Mouse (Mus musculus) thymus, adult 2 months (tissue): Measurements from ENCODE around the gene Pigt. TPM values are rescaled to one million over a fixed set of nuclear protein-coding genes. Genes with fewer than 3 reads are reported as not detected.

ENCODE experiments used
- DNase-seq: peaks from one replicate; pipeline ENCODE4 v3.0.0; 2021
- H3K27ac ChIP-seq: fragments of 200-500 bp; 2 replicates; pipeline ENCODE4 v1.5.1; 2012; ENCODE audit warnings: low read length, control low read depth; ENCODE audit not compliant: control insufficient read depth, insufficient read depth
- H3K27me3 ChIP-seq: fragments of 200-500 bp; 2 replicates; pipeline ENCODE4 v1.6.1; 2012; ENCODE audit warnings: mild to moderate bottlenecking, low read length, moderate library complexity, mixed read lengths; ENCODE audit not compliant: control insufficient read depth, insufficient read depth
- H3K36me3 ChIP-seq: fragments of 200-500 bp; 2 replicates; pipeline ENCODE4 v1.6.1; 2012; ENCODE audit warnings: mild to moderate bottlenecking, low read length, moderate library complexity; ENCODE audit not compliant: control insufficient read depth, insufficient read depth
- H3K4me1 ChIP-seq: fragments of 200-500 bp; replicated peaks from 2 replicates; pipeline ENCODE4 v1.6.1; 2012; ENCODE audit warnings: low read length; ENCODE audit not compliant: control insufficient read depth, insufficient read depth
- H3K4me3 ChIP-seq: fragments of 200-500 bp; 2 replicates; pipeline ENCODE4 v1.5.1; 2012; ENCODE audit warnings: mild to moderate bottlenecking, low read length, control low read depth, moderate library complexity; ENCODE audit not compliant: control insufficient read depth, insufficient read depth
- CTCF ChIP-seq: fragments of 200-500 bp; IDR thresholded peaks from 2 replicates; pipeline ENCODE4 v1.5.1; 2012; ENCODE audit warnings: mild to moderate bottlenecking, control low read depth, low read length, moderate library complexity, borderline replicate concordance; ENCODE audit not compliant: control insufficient read depth, poor library complexity, insufficient read depth; ENCODE audit errors: extremely low read depth
- POLR2A ChIP-seq: fragments of 200-500 bp; IDR thresholded peaks from 2 replicates; pipeline ENCODE4 v1.6.1; 2012; ENCODE audit warnings: mild to moderate bottlenecking, low read length, control low read depth, moderate library complexity; ENCODE audit not compliant: control insufficient read depth, poor library complexity, insufficient read depth; ENCODE audit errors: extremely low read depth
- WGBS: fragments of 180-500 bp; shearing (Covaris S2); methylation state at CpG from one replicate; pipeline ENCODE4 v1.1.7; 2018; 5-methylcytosine and 5-hydroxymethylcytosine counted together
- polyA plus RNA-seq: library from polyadenylated mRNA; depleted of rRNA; stranded (reverse); fragments of >200 nt; gene quantifications from 2 replicates; pipeline ENCODE4 v1.2.3, GENCODE M21; 2012

Gene Pigt
- polyA plus RNA-seq, 1 experiment = 146 TPM

DNA sequence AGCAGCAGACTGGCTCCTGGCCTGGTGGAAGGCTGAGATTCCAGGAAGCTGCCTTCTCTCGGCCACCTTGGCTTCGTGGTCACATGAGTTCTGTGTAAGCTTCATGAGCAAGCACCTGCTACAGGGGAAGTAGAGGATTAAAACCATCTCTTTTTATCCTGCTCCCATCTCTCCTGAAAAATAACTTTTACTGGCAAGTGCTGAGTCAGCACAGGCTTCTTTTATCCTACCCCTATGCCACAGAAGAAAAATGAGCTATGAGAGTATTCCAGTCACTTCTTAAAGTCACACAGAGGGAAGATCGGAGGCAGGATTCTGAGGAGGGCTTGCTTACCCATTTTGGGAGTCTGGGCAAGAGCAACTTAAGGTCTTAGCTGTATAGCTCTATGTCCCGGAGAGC is 39.7 kb downstream of the Pigt start:
- H3K27ac ChIP-seq = no peak overlapping the region
- H3K36me3 ChIP-seq = no peaks in the 10 kb centered on the region
- H3K4me3 ChIP-seq = no peak overlapping the region
- WGBS = 54% methylated on average over 4 of the region's 4 CpGs
- DNase-seq = no peak
- H3K27me3 ChIP-seq = no peaks in the 10 kb centered on the region
- H3K4me1 ChIP-seq = peaks cover 10% of the 10 kb centered on the region
- TF ChIP-seq POLR2A (no peak), CTCF (no peak)

DNA sequence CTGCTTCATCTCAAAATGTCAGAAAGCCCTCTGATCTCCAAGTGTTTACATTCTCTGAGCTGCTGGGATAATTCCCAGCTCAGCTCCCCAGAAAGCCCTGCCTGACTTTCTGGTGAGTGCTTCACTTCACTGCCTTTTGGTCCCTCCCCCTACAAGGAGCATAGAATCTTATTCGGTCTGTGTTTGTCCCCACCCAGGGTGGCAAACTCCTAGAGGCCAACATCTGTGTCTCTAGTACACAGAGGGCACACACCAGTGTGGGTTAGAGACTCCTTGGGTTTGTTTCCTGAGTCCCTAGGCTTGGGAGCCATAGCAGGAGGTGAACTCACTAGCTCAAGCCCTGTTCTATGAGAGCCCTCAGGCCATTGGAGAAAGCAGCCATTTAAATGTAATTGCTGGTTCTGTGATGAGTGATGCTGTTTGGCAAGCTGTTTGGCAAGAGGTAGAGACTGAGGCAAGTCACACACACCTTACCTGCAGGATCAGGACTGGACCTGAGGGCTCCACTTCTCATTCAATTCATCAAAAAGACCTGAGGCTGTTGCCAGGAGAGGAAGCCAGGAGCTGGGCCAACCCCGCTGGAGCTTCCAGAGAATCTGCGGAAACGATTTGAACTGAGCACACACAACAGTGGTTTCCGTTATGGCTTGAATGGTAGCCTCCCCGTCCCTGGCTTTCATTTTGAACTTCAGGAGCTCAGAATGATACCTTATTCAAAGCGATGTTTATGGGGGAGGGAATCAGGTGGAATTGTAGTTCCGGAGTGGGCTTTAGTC is 43.5 kb downstream of the Pigt start:
- DNase-seq = no peak

DNA sequence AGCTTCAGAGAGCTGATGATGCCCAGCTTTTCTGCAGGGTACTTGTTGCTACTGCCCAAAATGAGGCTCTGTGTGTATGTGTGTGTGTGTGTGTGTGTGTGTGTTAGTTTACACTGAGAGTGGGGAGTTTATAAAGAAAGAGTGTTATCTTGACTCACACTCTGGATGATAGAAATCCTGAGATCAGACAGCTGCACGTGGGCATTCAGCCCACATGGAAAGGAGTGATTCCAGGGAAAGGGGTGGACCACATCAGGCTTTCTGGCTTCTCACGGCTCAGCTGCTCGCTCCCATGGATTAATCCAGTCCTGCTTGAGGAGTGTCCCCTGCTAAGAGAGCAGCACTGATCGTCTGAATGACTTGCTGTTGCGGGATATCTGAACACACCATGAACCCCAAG is 44.8 kb downstream of the Pigt start:
- Histone ChIP-seq H3K27ac (no peak overlapping the region), H3K27me3 (no peaks in the 10 kb centered on the region), H3K4me3 (no peak overlapping the region), H3K4me1 (peaks cover 6% of the 10 kb centered on the region), H3K36me3 (no peaks in the 10 kb centered on the region)
- no peak for TF ChIP-seq POLR2A
- TF ChIP-seq CTCF = no peak
- 95% methylated on average over 5 of the region's 5 CpGs for WGBS
- no peak for DNase-seq

More for the DNA sequence above, 43.5 kb downstream of the Pigt start:
- H3K4me1 ChIP-seq = peaks cover 6% of the 10 kb centered on the region
- no peaks in the 10 kb centered on the region for H3K27me3 ChIP-seq
- WGBS = 38% methylated on average over 8 of the region's 8 CpGs
- no peak for TF ChIP-seq CTCF
- TF ChIP-seq POLR2A = no peak
- H3K4me3 ChIP-seq = no peak overlapping the region
- no peak overlapping the region for H3K27ac ChIP-seq
- H3K36me3 ChIP-seq = no peaks in the 10 kb centered on the region

- DNase-seq = no peak
- Histone ChIP-seq H3K36me3 (no peaks in the 10 kb centered on the region), H3K27me3 (no peaks in the 10 kb centered on the region), H3K4me1 (peaks cover 6% of the 10 kb centered on the region), H3K27ac (no peak overlapping the region), H3K4me3 (no peak overlapping the region)
- 89% methylated on average over 7 of the region's 7 CpGs for whole genome bisulfite sequencing
- TF ChIP-seq POLR2A (no peak), CTCF (no peak)
Observed at GRCm38 (mm10) chr2:164542598-164542997, 45.3 kb downstream of the Pigt start.

- H3K4me3 ChIP-seq = no peak overlapping the region
- peaks cover 6% of the 10 kb centered on the region for H3K4me1 ChIP-seq
- H3K27me3 ChIP-seq = no peaks in the 10 kb centered on the region
- H3K27ac ChIP-seq = no peak overlapping the region
- WGBS = 72% methylated on average over 2 of the region's 2 CpGs
- DNase-seq = no peak
- no peak for TF ChIP-seq CTCF
- no peak for TF ChIP-seq POLR2A
- H3K36me3 ChIP-seq = no peaks in the 10 kb centered on the region
Observed at GRCm38 (mm10) chr2:164543745-164544144, 46.4 kb downstream of the Pigt start.

DNA sequence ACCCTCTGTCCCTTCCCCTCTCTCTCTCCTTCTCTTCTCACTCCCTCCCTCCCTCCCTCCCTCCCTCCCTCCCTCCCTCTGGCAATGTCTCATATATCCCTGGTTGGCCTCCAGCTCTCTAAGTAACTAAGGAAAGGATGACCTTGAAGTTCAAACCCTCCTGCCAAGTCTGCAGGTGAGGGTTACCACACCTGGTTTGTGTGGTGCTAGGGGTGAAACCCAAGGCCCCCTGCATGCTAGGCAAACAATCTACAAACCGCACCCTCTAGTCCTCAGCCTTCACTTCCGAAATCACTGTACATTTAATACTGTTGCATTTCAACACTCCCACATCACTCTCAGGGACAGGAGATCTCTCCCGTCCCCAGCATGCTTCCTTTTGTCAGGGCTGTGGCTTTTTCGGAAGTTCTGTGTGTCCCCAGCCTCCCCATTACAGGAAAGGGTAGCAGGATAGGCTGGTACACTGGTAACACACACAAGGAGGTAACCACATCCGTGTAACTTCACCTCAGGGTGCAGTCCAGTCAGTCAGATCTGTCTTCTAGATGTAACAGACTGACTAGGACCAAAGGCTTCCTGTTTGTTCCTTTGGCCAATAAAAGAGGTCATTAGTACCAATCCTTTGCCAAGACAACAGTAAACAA is 47.3 kb downstream of the Pigt start:
- no peaks in the 10 kb centered on the region for H3K27me3 ChIP-seq
- under 1% methylated on average over 5 of the region's 5 CpGs for WGBS
- H3K36me3 ChIP-seq = no peaks in the 10 kb centered on the region
- no peak overlapping the region for H3K27ac ChIP-seq
- H3K4me1 ChIP-seq = peaks cover 6% of the 10 kb centered on the region
- no peak overlapping the region for H3K4me3 ChIP-seq
- no peak for DNase-seq
- no peak for TF ChIP-seq POLR2A
- no peak for TF ChIP-seq CTCF
